Mouse (Mus musculus): ENCODE measurements around the gene Fam173a. TPM values are rescaled to one million over a fixed set of nuclear protein-coding genes. Genes with fewer than 3 reads are reported as not detected.

The Fam173a gene
- total RNA-seq, 2 experiments from 2014 or later: 79.7 to 82.2 TPM

DNA sequence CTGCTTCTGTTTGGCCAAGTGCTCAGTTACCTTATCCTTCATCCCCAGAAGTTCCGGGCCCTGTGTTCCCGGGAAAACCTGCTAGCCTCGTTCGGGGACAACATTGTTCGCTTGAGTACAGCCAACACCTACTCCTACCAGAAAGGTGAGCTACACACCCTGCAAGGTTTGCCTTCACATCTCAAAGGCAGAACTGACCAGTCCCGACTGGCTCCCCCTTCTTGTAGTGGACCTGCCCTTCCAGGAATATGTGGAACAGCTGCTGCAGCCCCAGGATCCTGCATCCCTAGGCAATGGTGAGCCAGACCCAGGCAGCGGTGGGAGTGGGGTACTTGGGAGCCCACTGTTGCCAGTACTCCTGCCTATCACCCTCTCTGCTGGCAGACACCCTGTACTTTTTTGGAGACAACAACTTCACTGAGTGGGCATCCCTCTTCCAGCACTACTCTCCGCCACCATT is 36.9 kb upstream of the Fam173a start:
- DNase-seq (ENCODE audit: low spot score in 2 of 2): no peak
- intact Hi-C loops (cut with DNase I): no loop called here

DNA sequence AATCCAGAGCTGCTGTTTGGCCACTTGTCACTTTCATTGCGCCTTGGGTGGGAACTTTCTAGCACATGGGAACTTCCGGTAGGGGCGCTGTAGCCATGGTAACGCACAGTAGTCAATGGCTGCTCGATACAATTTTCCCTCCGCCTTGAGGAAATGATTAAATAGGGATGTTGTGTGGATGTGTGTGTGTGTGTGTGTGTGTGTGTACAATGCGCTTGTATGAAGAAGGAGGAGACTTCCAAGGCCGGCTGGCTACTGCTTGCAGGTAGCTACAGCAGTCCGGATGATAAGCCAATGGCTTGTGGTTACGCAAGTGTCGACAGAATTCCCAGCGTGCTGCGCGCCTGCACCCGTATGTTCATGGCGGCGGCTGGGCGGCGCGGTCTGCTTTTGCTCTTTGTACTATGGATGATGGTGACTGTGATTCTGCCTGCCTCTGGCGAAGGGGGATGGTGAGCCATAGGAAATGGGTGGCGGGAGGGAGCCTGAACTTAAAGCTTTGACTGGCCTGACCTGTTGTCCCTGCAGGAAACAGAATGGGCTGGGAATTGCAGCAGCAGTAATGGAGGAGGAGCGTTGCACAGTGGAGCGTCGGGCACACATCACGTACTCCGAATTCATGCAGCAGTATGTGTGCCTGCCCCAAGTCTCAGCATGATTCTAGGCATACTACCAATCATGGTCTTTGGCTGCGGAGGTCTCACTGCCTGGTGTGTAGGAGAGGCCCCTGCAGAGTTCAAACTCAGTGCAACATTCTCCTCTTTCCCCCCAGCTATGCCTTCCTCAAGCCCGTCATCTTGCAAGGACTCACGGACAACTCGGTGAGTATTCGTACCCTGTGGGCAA is 36.2 kb upstream of the Fam173a start, which contains the start of gene Jmjd8:
Jmjd8 (plus strand) TSS at position 156 of the 846 bp plus-strand sequence.
- intact Hi-C loops (cut with DNase I): no loop called here
- DNase-seq (ENCODE audit: low spot score in 2 of 2): peak; percentile 90 to 92

DNA sequence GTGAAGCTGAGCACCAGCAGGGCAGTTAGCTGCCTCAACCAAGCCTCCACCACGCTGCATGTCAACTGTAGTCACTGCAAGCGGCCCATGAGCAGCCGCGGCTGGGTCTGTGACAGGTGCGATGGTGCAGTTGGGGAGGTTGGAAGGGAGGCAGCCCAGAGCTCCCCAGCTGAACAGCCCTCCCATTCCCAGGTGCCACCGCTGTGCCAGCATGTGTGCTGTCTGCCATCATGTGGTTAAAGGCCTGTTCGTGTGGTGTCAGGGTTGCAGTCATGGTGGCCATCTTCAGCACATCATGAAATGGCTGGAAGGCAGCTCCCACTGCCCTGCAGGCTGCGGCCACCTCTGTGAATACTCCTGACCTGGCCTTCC is 35.5 kb upstream of the Fam173a start:
- DNase-seq (ENCODE audit: low spot score in 2 of 2): no peak
- intact Hi-C loops (cut with DNase I): no loop called here

DNA sequence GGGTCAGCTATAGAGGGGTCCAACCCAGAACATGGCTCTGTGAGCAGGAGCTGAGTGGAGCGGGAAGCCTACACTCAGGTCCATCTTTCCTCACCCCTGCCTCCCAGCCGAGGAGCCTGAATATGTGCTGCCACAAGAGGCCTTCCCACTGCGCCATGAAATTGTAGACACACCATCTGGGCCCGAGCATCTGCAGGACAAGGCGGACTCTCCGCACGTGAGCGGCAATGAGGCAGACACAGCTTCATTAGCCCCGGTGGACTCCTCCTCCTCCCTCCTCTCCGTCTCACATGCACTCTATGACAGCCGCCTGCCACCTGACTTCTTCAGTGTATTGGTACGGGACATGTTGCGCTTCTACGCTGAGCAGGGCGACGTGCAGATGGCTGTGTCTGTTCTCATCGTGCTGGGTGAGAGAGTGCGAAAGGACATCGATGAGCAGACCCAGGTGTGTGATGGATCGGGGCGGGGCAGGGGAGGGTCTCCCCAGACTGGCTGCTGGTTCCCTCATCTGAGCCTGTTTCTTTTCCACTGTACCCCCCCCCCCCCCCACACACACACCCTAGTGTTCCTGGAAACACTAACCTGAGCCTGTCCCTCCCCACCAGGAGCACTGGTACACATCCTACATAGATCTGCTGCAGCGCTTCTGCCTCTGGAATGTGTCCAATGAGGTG is 35.0 kb upstream of the Fam173a start:
- intact Hi-C loops (cut with DNase I): no loop called here
- no peak for DNase-seq (ENCODE audit: low spot score in 2 of 2)

DNA sequence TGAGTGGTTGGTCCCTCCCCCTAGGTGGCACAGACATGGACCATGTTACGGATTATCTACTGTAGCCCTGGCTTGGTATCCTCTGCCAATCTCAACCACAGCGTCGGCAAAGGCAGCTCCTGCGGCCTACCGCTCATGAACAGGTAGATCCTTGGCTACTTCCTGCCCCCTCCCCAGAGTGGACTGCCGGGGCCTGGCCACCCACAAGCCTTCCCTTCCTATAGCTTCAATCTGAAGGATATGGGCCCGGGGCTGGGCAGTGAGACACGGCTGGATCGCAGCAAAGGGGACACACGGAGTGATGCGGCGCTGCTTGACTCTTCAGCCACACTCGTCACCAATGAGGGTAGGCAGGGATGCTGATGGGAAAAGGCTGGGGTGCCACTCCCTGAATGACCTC is 34.3 kb upstream of the Fam173a start:
- no peak for DNase-seq (ENCODE audit: low spot score in 2 of 2)
- intact Hi-C loops (cut with DNase I): no loop called here

DNA sequence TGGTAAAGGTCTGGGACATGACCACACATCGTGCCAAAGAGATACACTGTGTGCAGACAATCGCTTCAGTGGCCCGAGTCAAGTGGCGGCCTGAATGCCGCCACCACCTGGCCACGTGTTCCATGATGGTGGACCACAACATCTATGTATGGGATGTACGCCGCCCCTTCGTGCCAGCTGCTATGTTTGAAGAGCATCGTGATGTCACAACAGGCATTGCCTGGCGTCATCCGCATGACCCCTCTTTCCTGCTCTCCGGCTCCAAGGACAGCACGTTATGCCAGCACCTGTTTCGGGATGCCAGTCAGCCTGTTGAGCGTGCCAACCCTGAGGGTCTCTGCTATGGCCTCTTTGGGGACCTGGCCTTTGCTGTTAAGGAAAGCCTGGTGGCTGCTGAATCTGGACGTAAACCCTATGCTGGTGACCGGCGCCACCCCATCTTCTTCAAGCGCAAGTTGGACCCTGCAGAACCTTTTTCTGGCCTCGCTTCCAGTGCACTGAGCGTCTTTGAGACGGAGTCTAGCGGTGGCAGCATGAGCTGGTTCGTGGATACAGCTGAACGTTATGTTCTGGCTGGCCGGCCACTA is 33.4 kb upstream of the Fam173a start:
- DNase-seq (ENCODE audit: low spot score in 2 of 2): no peak

DNA sequence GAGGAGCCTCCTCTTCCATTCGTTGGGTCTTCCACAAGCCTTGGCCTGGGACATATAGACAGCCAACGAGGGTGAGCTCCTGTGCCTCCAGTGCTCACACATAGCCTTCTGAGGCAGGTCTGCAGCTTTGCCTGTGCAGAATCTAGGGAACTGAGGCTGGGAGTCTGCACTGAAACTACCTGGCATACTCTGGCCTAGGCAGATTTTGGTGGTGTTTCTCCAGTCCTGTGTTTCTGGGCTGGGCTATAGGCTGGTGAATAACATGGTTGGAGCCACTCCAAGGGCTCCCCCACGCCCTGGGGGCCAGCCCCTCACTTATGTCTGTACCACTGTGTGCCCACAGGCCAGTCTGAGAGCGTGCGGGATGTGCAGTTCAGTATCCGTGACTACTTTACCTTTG is 32.6 kb upstream of the Fam173a start:
- intact Hi-C loops (cut with DNase I): loop anchor here (2.0 kb wide), 1 partner anchor 41 kb away; the partner anchor contains the start of gene Haghl
- no peak for DNase-seq (ENCODE audit: low spot score in 2 of 2)

More for the DNA sequence above, 33.4 kb upstream of the Fam173a start:
- intact Hi-C loops (cut with DNase I): loop anchor here (2.0 kb wide), 1 partner anchor 41 kb away; the partner anchor contains the start of gene Haghl

DNA sequence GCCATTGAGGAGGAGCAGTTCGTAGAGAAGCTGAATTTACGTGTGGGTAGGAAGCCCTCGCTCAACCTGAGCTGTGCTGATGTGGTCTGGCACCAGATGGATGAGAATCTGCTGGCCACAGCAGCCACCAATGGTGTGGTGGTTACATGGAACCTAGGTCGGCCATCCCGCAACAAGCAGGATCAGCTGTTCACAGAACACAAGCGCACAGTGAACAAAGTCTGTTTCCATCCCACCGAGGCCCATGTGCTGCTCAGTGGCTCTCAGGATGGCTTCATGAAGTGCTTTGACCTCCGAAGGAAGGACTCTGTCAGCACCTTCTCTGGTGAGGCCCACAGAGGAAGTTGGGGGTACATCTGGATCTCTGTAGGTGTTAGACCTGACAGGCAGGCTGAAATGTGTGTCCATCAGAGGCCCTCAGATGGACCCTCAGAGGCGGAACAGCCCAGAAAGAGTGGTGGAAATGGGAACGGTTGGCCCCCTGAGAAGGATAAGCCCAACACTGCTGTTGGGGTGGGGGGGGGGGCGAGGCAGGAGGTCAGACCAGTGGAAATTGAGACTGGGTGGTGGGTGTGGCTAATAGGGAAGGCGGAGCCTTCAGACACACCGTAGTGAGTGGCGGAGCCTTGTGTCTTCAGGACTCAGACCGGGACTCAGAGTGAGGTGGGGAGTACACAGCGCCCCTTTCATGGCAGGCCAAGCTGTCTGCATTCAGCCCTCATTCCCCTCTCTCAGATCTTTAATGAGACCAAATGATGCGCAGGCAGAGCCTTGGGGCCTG is 31.9 kb upstream of the Fam173a start:
- intact Hi-C loops (cut with DNase I): loop anchor here (2.0 kb wide), 1 partner anchor 40 kb away; the partner anchor contains the start of gene Haghl
- no peak for DNase-seq (ENCODE audit: low spot score in 2 of 2)

DNA sequence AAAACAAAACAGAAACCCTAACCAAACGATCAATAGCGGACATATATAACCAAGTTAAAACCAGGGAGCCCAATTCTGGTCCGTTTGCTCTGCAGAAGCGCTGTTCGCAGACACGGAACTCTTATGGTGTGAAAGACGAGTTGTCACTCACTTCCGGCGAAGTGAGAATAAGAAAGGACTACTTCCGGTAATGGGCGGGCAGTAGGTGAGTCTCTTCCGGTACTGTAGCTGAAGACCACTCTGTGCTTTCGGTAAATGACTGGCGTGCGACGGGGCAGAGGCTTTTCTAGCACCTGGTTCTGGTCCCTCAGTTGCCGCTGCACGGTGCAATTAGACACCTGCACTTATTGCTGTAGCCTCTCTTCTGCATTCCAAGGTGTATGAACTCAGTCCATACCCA is 30.8 kb upstream of the Fam173a start, which contains the start of gene Wdr24:
Wdr24 (plus strand) TSS at position 176 of the 400 bp plus-strand sequence.
- intact Hi-C loops (cut with DNase I): loop anchor here (1.0 kb wide), 1 partner anchor 10 kb away; no protein-coding TSS in a partner anchor
- peak; percentile 80 to 89 for DNase-seq (ENCODE audit: low spot score in 2 of 2)

DNA sequence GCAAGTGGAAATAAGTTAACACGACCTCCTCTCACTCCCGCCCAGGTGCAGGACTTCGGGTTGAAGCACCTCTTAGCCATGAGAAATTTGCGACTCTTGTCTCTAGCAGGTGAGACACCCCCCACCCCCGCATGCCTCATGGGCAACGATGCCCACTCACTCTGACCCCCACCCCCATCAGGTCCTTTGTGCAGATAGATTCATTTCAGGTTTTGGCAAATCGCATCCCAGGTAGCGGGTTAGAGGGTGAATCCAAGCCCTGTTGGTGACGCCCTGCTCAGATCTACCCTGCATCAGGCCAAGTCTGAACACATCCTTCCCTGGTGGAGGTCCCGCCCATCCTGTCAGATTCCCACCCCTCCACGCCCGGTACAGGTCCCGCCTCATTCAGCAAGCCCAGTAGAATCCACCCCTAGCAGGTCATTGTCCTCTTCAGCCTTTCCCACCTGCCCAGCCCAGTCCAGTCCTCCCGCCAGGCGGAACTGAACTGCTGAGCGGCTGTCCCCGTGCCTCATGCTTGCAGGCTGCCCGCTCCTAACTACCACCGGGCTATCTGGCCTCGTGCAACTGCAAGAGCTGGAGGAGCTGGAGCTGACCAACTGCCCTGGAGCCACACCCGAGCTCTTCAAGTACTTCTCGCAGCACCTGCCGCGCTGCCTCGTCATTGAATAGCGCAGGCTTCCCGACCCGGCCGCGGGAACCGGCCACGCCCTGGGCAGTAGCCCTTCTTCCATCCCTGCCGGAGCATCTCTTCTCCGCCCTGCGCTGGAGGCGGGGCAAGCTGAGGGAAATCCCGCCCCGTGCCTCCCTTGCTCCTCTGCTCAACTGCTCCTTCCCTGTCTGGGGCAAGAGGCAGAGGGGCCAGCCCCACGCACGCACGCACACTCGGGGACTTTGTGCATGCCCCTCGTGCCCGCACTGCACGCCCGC is 26.4 kb upstream of the Fam173a start:
- intact Hi-C loops (cut with DNase I): no loop called here
- no peak for DNase-seq (ENCODE audit: low spot score in 2 of 2)

DNA sequence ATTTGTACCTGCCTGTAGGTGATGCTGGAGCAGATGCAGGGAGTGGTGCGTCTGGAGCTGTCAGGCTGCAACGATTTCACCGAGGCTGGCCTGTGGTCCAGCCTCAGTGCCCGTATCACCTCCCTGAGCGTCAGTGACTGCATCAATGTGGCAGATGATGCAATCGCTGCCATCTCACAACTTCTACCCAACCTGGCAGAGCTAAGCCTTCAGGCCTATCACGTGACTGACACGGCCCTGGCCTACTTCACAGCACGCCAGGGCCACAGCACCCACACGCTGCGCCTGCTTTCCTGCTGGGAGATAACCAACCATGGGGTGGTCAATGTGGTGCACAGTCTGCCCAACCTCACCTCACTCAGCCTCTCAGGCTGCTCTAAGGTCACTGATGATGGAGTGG is 25.0 kb upstream of the Fam173a start:
- no peak for DNase-seq (ENCODE audit: low spot score in 2 of 2)
- intact Hi-C loops (cut with DNase I): no loop called here

DNA sequence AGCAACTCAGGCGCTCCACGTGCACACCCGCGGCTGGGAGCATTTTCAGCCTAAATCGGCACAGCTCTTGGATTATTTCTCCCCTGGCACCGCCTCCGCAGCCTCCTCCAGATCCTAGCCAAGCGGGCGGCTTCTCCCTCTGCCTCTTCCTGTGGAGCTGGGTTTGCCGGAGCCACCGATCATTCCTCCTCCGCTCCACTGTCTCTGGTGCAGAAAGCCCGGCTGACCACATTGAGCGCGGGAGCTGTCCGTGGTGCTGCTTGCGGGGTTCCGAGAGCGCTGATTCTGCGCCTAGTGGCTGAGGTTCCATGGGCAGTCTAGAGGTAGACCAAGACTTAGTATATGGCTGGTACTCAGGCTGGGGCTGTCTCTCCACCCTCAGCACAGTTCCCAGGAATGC is 20.8 kb upstream of the Fam173a start:
- DNase-seq (ENCODE audit: low spot score in 2 of 2): peak; percentile 86 to 96
- intact Hi-C loops (cut with DNase I): loop anchor here (1.0 kb wide), 1 partner anchor 10 kb away; the partner anchor contains the start of gene Wdr24

DNA sequence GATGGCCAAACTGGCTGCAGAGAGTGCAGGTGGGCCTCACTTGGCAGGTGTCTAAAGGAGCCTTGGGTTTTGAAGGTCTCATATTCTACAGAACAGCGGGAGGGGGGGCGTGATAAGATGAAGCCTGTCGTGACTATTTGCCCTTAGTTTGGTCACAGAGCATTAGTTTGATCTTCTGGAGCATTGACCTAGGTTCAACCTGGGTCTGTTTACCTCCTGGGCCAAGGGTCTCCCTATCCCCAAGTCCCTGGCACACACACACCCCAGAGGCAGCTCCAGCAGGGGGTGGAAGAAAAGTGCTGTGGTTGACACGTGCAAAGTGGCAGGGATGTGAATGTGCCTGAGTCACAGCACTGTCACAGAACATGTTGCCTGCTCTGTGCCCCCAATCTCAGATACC is 18.2 kb upstream of the Fam173a start:
- intact Hi-C loops (cut with DNase I): no loop called here
- no peak for DNase-seq (ENCODE audit: low spot score in 2 of 2)

DNA sequence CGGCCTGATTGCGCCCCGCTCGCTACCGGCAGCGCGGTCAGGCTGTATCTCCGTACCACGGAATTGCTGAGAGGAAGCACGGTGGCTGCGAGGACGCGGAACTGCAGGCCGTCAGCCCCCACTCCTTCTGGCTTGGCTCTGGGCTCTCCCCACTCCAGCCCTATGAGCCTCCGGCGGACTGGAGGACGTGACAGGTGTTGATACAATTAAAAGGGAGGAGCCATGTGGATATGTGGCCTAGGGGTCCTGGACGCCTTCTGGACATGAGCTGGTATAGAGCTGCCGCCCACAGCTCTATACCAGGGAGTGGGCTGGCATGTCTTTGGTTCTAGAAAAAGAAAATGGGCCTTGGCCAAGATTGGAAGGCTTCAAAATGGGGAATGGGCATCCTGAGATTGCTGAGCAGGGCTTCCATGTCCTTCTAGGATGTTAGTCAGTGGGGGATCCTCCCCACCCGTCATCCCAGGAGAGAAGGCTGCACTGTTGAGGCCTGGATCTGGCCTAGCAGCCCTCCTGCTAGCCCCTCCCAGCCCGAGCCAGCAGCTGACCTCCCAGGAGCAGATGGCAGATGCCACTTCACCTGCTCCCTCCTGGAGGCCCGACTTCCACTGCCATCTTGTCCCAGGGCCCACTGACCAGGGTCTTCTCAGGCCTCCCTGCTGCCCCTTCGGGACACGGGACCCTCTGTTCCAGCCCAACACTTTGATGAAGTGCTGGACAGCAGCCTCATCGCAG is 17.1 kb upstream of the Fam173a start:
- peak in 1 of 2 experiments; percentile 60 for DNase-seq (ENCODE audit: low spot score in 2 of 2)
- intact Hi-C loops (cut with DNase I): loop anchor here (5.0 kb wide), 1 partner anchor 252 kb away; no protein-coding TSS in a partner anchor

DNA sequence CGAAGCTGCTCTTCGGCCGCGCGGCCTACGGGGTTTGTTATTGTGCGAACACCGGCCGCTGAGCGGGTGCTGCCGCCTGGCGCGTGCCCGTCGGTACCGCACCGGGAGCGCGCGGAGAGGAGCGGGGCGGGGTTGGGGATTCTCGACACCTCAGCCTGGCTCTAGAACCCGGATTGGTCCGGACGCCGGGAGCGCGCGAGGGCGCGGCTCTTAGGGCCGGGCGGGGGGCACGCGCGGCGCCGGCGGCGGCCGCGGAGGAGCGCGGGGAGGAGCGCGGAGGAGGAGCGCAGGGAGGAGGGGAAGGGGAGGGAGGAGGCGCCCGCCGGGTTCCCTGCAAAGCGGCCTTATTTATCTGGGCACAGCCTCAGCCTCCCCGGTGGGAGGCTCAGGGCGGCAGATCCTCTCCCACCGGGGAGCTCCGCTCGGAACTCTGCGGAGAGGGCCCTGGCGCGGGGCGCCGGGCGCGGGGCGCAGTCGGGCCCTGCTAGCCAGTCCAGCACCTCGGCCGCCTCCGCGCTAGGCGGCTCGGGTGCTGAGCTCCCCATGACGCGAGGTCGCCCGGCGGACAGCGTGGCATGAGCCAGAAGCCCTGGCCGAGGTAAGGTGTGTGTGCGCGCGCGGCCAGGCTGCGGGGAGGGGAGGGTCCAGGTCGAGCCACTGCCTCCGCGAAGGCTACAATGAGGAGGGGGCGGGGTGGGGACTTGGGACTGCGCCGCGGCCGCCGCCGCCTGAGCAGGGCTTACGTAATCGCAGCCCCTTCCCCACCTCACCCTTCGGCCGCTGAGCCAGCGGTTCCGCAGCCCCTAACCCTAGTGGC is 16.3 kb upstream of the Fam173a start, which contains the start of gene Fbxl16:
Fbxl16 (plus strand) TSS at position 297 of the 817 bp plus-strand sequence.
- intact Hi-C loops (cut with DNase I): loop anchor here (5.0 kb wide), 1 partner anchor 252 kb away; no protein-coding TSS in a partner anchor
- DNase-seq (ENCODE audit: low spot score in 2 of 2): peak; percentile 92 to 95

DNA sequence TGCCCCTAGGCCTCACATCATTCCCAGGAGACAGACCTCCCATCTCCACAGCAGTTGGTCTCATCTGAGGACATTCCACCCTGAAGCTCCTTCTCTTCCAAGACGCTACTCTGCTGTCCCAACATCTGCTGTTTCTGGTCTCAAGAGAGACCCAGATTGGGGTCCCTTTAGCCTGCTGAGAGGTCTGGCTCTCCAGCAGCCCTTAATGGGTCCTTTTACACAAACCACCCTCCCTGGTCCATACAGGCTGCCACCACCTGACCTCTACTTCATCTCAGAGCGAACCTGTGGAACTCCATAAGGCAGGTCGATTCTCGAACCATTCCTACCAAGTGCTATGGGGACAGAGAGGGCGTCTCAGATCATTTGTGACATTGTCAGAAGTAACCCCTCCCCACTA is 15.3 kb upstream of the Fam173a start:
- intact Hi-C loops (cut with DNase I): loop anchor here (5.0 kb wide), 1 partner anchor 251 kb away; no protein-coding TSS in a partner anchor
- no peak for DNase-seq (ENCODE audit: low spot score in 2 of 2)

Data from left cerebral cortex, postnatal 25 days (tissue).